Mouse (Mus musculus): ENCODE measurements around the gene Nrxn2. TPM values are rescaled to one million over a fixed set of nuclear protein-coding genes. Genes with fewer than 3 reads are reported as not detected.

Gene Nrxn2
- polyA plus RNA-seq, 1 experiment from 2014 or later, result 1.3 TPM

- Histone ChIP-seq H3K4me1 (replicated peaks; ENCODE audit: control insufficient read depth, insufficient read depth) (no peaks in the 10 kb centered on the region; the same call in 1 of the 2 replicates), H3K4me3 (ENCODE audit: low read depth, low read length) (no peak overlapping the region), H3K27ac (replicated peaks) (no peak overlapping the region), H3K9me3 (ENCODE audit: control insufficient read depth, low read length) (no peaks in the 10 kb centered on the region), H3K27me3 (ENCODE audit: control insufficient read depth, insufficient read depth, low read length) (no peaks in the 10 kb centered on the region), H3K36me3 (ENCODE audit: control insufficient read depth, insufficient read depth, low read length) (no peaks in the 10 kb centered on the region), H3K9ac (ENCODE audit: low read length) (no peak overlapping the region), H3K4me2 (replicated peaks; ENCODE audit: low read depth) (no peak overlapping the region)
- 85% methylated on average over 7 of the region's 7 CpGs for WGBS
- TF ChIP-seq CTCF (IDR thresholded peaks at IDR 0.05; ENCODE audit: low read depth) (no peak), EP300 (optimal IDR thresholded peaks at IDR 0.05) (no peak)
- DNase-seq (ENCODE audit: low spot score) (peak; percentile 13), ATAC-seq (ENCODE audit: low FRiP score, low TSS enrichment) (no peak)
Measured at GRCm38 (mm10) chr19:6385821-6386220, 32.7 kb upstream of the Nrxn2 start.

- Histone ChIP-seq H3K4me2 (replicated peaks; ENCODE audit: low read depth) (no peak overlapping the region), H3K4me1 (replicated peaks; ENCODE audit: control insufficient read depth, insufficient read depth) (no peaks in the 10 kb centered on the region; the same call in 1 of the 2 replicates), H3K9me3 (ENCODE audit: control insufficient read depth, low read length) (no peaks in the 10 kb centered on the region), H3K27ac (replicated peaks) (no peak overlapping the region), H3K36me3 (ENCODE audit: control insufficient read depth, insufficient read depth, low read length) (no peaks in the 10 kb centered on the region), H3K9ac (ENCODE audit: low read length) (no peak overlapping the region), H3K4me3 (ENCODE audit: low read depth, low read length) (no peak overlapping the region), H3K27me3 (ENCODE audit: control insufficient read depth, insufficient read depth, low read length) (no peaks in the 10 kb centered on the region)
- DNase-seq (ENCODE audit: low spot score), result no peak
- WGBS, result 76% methylated on average over 9 of the region's 9 CpGs
- TF ChIP-seq EP300 (optimal IDR thresholded peaks at IDR 0.05) (no peak), CTCF (IDR thresholded peaks at IDR 0.05; ENCODE audit: low read depth) (no peak)
- no peak for ATAC-seq (ENCODE audit: low FRiP score, low TSS enrichment)
Measured at GRCm38 (mm10) chr19:6386234-6386633, 32.3 kb upstream of the Nrxn2 start.

GRCm38 (mm10) chr19:6388006-6388405, 30.5 kb upstream of the Nrxn2 start:
- Histone ChIP-seq H3K9ac (ENCODE audit: low read length) (no peak overlapping the region), H3K9me3 (ENCODE audit: control insufficient read depth, low read length) (no peaks in the 10 kb centered on the region), H3K27me3 (ENCODE audit: control insufficient read depth, insufficient read depth, low read length) (no peaks in the 10 kb centered on the region), H3K4me2 (replicated peaks; ENCODE audit: low read depth) (no peak overlapping the region), H3K4me1 (replicated peaks; ENCODE audit: control insufficient read depth, insufficient read depth) (no peaks in the 10 kb centered on the region; the same call in 1 of the 2 replicates), H3K27ac (replicated peaks) (no peak overlapping the region), H3K4me3 (ENCODE audit: low read depth, low read length) (no peak overlapping the region), H3K36me3 (ENCODE audit: control insufficient read depth, insufficient read depth, low read length) (no peaks in the 10 kb centered on the region)
- DNase-seq (ENCODE audit: low spot score), result no peak
- no peak for ATAC-seq (ENCODE audit: low FRiP score, low TSS enrichment)
- WGBS, result 77% methylated on average over 13 of the region's 13 CpGs
- TF ChIP-seq CTCF (IDR thresholded peaks at IDR 0.05; ENCODE audit: low read depth), result peak; percentile 27; the same call in 1 of the 2 replicates
- no peak for TF ChIP-seq EP300 (optimal IDR thresholded peaks at IDR 0.05)

GRCm38 (mm10) chr19:6389803-6390202, 28.7 kb upstream of the Nrxn2 start:
- 0 out of 2 replicates have a peak overlapping the region, but pooled peaks have one; percentile 8 for H3K4me3 ChIP-seq (ENCODE audit: low read depth, low read length)
- DNase-seq (ENCODE audit: low spot score), result no peak
- TF ChIP-seq EP300 (optimal IDR thresholded peaks at IDR 0.05) (no peak), CTCF (IDR thresholded peaks at IDR 0.05; ENCODE audit: low read depth) (no peak)
- no peaks in the 10 kb centered on the region for H3K9me3 ChIP-seq (ENCODE audit: control insufficient read depth, low read length)
- peak; percentile 40 for ATAC-seq (ENCODE audit: low FRiP score, low TSS enrichment)
- WGBS, result 20% methylated on average over 16 of the region's 16 CpGs
- H3K9ac ChIP-seq (ENCODE audit: low read length), result no peak overlapping the region
- H3K4me2 ChIP-seq (replicated peaks; ENCODE audit: low read depth), result peak overlapping the region; percentile 42
- H3K27me3 ChIP-seq (ENCODE audit: control insufficient read depth, insufficient read depth, low read length), result no peaks in the 10 kb centered on the region
- no peak overlapping the region for H3K27ac ChIP-seq (replicated peaks)
- no peaks in the 10 kb centered on the region for H3K36me3 ChIP-seq (ENCODE audit: control insufficient read depth, insufficient read depth, low read length)
- no peaks in the 10 kb centered on the region for H3K4me1 ChIP-seq (replicated peaks; ENCODE audit: control insufficient read depth, insufficient read depth)

- no peaks in the 10 kb centered on the region for H3K36me3 ChIP-seq (ENCODE audit: control insufficient read depth, insufficient read depth, low read length)
- peak; percentile 4; the same call in 1 of the 2 replicates for ATAC-seq (ENCODE audit: low FRiP score, low TSS enrichment)
- H3K9me3 ChIP-seq (ENCODE audit: control insufficient read depth, low read length), result no peaks in the 10 kb centered on the region
- H3K4me3 ChIP-seq (ENCODE audit: low read depth, low read length), result no peak overlapping the region
- 51% methylated on average over 6 of the region's 6 CpGs for WGBS
- no peaks in the 10 kb centered on the region for H3K27me3 ChIP-seq (ENCODE audit: control insufficient read depth, insufficient read depth, low read length)
- H3K4me1 ChIP-seq (replicated peaks; ENCODE audit: control insufficient read depth, insufficient read depth), result no peaks in the 10 kb centered on the region
- no peak overlapping the region for H3K4me2 ChIP-seq (replicated peaks; ENCODE audit: low read depth)
- H3K27ac ChIP-seq (replicated peaks), result no peak overlapping the region
- DNase-seq (ENCODE audit: low spot score), result no peak
- no peak overlapping the region for H3K9ac ChIP-seq (ENCODE audit: low read length)
- TF ChIP-seq CTCF (IDR thresholded peaks at IDR 0.05; ENCODE audit: low read depth) (no peak), EP300 (optimal IDR thresholded peaks at IDR 0.05) (no peak)
Measured at GRCm38 (mm10) chr19:6390251-6390650, 28.3 kb upstream of the Nrxn2 start.

- H3K9me3 ChIP-seq (ENCODE audit: control insufficient read depth, low read length), result no peaks in the 10 kb centered on the region
- no peak for DNase-seq (ENCODE audit: low spot score)
- H3K9ac ChIP-seq (ENCODE audit: low read length), result no peak overlapping the region
- H3K4me1 ChIP-seq (replicated peaks; ENCODE audit: control insufficient read depth, insufficient read depth), result no peaks in the 10 kb centered on the region
- H3K27ac ChIP-seq (replicated peaks), result no peak overlapping the region
- WGBS, result 93% methylated on average over 14 of the region's 14 CpGs
- TF ChIP-seq EP300 (optimal IDR thresholded peaks at IDR 0.05), result no peak
- TF ChIP-seq CTCF (IDR thresholded peaks at IDR 0.05; ENCODE audit: low read depth), result peak; percentile 56
- no peaks in the 10 kb centered on the region for H3K27me3 ChIP-seq (ENCODE audit: control insufficient read depth, insufficient read depth, low read length)
- no peaks in the 10 kb centered on the region for H3K36me3 ChIP-seq (ENCODE audit: control insufficient read depth, insufficient read depth, low read length)
- H3K4me2 ChIP-seq (replicated peaks; ENCODE audit: low read depth), result no peak overlapping the region
- ATAC-seq (ENCODE audit: low FRiP score, low TSS enrichment), result no peak
- H3K4me3 ChIP-seq (ENCODE audit: low read depth, low read length), result no peak overlapping the region
Measured at GRCm38 (mm10) chr19:6392743-6393393, 25.7 kb upstream of the Nrxn2 start.
